Mouse (Mus musculus): ENCODE measurements around the gene Bhmt.
"Not testable (repeated sequence)": the region's sequence is repeated elsewhere in the genome, so short reads cannot be mapped to it uniquely, and the experiment has no call there.

The Bhmt gene

DNA sequence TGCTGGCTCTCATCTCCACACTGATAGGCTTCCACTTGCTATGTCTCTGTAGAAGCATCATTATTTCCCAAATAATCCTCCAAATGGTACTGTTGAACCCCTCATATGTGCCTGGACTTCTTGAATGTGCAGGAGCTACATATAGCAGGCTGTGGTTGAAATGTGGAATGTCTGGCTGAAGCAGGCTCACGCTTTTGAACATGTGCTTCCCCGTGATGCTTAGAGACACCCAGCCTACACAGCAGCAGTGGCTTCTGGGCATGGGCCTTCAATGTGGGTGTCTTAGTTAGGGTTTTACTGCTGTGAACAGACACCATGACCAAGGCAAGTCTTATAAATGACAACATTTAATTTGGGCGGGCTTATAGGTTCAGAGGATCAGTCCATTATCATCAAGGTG is 30.1 kb downstream of the Bhmt start:
- DNase-seq (ENCODE audit: low read depth) = no peak

DNA sequence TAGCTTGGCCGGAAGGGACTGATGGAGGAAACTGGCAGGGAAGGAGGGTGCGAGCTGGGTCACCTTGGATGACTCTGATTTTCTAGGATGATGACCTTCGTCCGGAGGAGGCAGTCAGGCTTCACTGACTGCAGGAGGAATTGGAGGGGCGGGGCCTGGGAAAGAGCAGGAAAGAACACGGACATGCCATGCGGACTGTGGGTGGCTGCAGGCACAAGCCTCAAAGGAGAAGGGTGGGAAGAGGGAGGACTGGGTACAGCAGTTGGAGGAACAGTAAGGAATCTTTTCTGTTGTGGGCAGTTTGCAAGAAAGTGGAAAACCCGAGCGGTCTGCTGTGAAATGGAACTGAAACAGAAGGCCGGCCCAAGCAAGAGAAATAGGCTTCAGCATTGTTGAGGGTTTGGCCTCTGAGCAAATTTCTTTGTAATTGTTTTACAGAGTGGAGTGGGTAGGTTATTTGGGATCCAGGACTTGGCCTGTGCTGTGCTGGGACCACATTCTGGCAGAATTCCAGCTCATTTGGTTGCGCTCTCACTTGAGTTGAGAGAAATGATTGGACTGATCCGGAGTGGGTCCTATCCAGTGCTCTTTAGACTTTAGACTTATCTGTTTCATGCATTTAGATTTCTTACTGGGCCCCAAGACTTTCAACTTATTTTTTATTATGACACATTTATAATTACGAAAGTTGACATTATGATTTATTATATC is 30.7 kb downstream of the Bhmt start:
- no peak for DNase-seq (ENCODE audit: low read depth)

DNA sequence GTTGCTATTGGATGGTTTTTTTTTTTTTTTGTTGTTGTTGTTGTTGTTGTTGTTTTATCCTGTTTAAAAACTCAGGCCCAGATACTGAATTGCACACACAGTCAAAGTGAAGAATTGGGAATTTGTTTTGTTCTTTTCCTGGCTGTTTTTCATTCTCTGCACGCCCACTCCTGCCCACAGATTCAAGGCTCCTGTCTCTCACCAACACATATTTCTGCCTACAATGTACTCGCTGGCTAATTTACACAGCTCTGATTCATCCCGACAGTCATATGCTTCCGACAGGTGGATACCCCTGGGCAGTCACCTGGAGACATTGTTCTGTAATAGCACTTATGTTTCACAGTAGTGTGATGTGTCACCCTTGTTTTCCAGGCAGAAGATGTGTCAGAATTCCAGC is 33.1 kb downstream of the Bhmt start:
- DNase-seq (ENCODE audit: low read depth) = no peak

DNA sequence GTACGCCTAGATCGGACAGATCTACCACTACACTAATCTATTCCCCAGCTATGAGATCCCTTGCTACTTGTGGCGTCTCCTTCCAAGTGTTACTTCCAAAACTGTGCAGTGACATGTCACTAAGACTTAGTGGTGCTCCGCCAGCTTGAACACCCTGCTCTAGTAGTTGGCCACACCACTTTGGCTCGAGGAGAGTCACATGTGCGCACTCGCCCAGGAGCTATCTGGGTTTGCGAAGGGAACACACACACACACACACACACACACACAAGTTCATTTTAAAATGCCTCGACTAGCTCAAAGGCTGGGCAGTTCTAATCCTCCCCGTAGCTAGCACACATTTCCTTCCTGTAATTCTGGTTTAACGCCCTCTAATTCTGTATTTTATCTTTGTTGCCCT is 36.2 kb downstream of the Bhmt start:
- DNase-seq (ENCODE audit: low read depth) = no peak

DNA sequence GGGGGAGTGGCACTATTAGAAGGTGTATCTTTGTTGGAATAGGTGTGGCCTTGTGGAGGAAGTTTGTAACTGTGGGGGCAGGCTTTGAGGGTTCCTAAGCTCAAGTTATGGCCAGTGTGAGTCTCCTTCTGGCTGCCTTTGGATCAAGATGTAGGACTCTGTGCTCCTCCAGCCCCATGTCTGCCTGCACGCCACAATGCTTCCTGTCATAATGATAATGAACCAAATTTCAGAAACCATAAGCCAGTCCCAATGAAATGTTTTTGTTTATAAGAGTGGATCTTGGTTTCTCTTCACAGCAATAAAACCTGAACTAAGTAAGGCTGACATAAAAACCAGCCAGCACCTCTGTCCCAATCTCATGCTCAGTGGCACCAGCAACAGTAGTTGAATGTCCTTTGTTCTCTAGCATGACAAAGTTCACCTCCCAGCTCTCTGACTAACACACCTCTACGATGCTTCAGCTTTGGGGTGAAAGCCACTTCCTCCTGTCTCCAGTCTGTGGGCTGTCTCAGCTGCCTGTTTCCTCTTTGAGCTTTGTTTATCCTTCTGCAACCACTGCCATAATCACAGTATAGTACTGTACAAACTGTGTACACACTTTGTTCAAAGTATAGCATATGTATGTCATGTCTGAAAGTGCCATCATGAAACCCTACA is 44.6 kb downstream of the Bhmt start:
- no peak for DNase-seq (ENCODE audit: low read depth)

DNA sequence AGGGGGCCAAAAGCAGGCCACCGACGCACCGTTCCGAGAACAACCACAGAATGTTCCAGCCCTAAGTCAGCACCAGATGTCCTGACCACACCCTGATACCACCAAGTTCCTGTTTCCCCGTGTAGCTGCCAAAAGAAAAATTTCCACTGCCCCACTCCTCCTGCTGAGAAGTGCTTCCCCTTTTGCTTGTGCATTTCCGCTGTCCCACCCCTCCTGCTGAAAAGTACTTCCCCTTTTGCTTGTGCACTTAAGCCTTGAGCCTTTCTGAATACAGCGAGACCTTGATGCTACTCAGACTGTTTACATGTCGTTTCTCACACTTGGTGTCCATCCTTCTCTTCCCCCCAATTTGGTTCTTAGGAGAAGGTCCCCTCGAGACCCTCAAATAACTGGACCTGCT is 55.2 kb downstream of the Bhmt start:
- DNase-seq (ENCODE audit: low read depth) = not testable (repeated sequence)

DNA sequence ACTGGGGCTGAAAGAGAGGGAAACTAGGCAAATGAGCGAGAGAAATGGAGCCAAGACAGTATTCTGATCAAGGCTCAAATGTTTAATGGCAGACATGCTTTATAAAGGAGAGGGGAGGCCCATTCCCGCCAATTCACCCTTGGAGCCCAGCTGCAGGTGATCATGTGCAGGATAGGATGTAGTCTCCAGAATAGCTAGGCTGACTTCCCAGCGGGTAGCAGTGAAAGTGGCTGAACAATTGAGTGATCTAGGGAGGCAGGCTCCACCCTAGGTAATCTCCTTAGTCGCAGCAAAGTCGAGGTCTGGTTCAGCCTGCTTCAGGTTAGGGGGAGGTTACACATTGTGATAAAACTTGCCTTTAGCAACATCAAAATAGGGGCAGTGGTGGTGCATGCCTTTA is 57.3 kb downstream of the Bhmt start:
- no peak for DNase-seq (ENCODE audit: low read depth)

DNA sequence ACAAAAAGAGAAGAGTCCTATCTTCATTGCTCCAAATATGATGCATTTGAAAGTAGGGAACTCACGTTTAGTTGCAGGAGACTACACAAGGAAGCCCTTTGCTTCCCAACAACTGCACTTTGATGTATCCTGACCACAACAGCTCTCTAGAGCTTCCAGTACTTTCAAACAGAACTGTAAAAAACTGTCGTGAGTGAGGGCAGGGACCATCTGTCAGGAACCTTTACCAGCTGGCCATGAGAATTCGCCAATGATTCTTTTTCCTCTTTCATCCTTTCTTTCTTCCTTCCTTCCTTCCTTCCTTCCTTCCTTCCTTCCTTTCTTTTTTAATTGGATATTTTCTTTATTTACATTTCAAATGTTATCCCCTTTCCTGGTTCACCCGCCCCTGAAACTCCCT is 68.1 kb downstream of the Bhmt start:
- DNase-seq (ENCODE audit: low read depth) = no peak
